Mouse (Mus musculus): ENCODE measurements around the gene Aftph.

Aftph gene

GRCm38 (mm10) chr11:20647902-20648625 is 93.3 kb downstream of the Aftph start:
- in situ Hi-C loops (cut with MboI, MseI): no loop called here

- in situ Hi-C loops (cut with MboI, MseI): no loop called here
Measured at GRCm38 (mm10) chr11:20646986-20647726, 94.2 kb downstream of the Aftph start.

GRCm38 (mm10) chr11:20646142-20646541 is 95.2 kb downstream of the Aftph start:
- in situ Hi-C loops (cut with MboI, MseI): no loop called here

GRCm38 (mm10) chr11:20645521-20645920 is 95.9 kb downstream of the Aftph start:
- in situ Hi-C loops (cut with MboI, MseI): no loop called here

GRCm38 (mm10) chr11:20644872-20645271 is 96.5 kb downstream of the Aftph start:
- in situ Hi-C loops (cut with MboI, MseI): no loop called here

- in situ Hi-C loops (cut with MboI, MseI): no loop called here
Measured at GRCm38 (mm10) chr11:20644166-20644565, 97.2 kb downstream of the Aftph start.

GRCm38 (mm10) chr11:20643161-20643560 is 98.2 kb downstream of the Aftph start:
- in situ Hi-C loops (cut with MboI, MseI): no loop called here

GRCm38 (mm10) chr11:20642321-20642720 is 99.1 kb downstream of the Aftph start:
- in situ Hi-C loops (cut with MboI, MseI): no loop called here

GRCm38 (mm10) chr11:20639918-20640447 is 101.4 kb downstream of the Aftph start:
- in situ Hi-C loops (cut with MboI, MseI): loop anchor here (5.0 kb wide), 1 partner anchor 188 kb away; no protein-coding TSS in a partner anchor

GRCm38 (mm10) chr11:20638841-20639240 is 102.5 kb downstream of the Aftph start:
- in situ Hi-C loops (cut with MboI, MseI): loop anchor here (5.0 kb wide), 1 partner anchor 187 kb away; no protein-coding TSS in a partner anchor

- in situ Hi-C loops (cut with MboI, MseI): loop anchor here (5.0 kb wide), 1 partner anchor 185 kb away; no protein-coding TSS in a partner anchor
Measured at GRCm38 (mm10) chr11:20637060-20637459, 104.3 kb downstream of the Aftph start.

GRCm38 (mm10) chr11:20636114-20636513 is 105.3 kb downstream of the Aftph start:
- in situ Hi-C loops (cut with MboI, MseI): loop anchor here (5.0 kb wide), 1 partner anchor 184 kb away; no protein-coding TSS in a partner anchor

- in situ Hi-C loops (cut with MboI, MseI): loop anchor here (5.0 kb wide), 1 partner anchor 183 kb away; no protein-coding TSS in a partner anchor
Measured at GRCm38 (mm10) chr11:20635646-20636045, 105.7 kb downstream of the Aftph start.
